Mouse (Mus musculus): Measurements from ENCODE around the gene Ctnnbip1.

The Ctnnbip1 gene

DNA sequence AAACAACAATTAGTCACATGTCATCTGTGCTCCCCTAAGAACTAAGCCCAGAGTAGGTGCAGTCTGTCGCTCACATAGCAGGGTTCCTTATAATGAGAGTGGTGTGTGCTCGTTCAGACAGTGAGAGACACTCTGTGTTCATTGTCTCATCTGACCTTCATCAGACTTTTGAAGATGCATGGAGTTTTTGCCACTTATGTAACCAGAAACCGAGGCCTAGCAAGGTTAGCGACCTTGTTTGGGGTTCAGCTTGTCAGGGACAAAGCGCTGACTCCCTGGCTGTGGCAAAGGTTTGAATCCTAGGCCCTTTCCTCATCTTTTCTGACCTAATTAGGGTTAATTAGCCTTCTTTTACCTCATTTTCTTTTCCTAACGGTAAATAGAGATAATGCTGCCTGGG, 5.9 kb downstream of the Ctnnbip1 start:
- DNase-seq, result no peak

DNA sequence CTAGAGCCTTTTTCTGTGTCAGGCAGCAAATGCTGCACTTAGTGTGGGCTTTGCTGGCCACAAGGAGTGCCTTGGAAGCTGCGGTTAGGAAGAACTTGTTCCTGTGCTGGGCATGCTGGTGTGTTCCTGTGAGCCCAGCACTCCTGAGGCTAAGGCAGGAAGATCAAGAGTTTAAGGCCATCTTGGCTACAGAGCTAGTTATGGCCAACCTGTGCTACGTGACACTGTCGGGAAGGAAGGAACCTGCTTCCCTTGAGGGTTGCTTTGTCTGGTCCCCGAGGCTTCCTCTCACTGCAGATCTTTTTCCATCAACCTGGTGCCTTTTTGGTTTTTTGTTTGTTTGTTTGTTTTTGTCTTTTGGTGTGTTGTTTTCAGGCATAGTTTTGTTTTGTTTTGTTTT, 7.1 kb downstream of the Ctnnbip1 start:
- DNase-seq, result no peak

- no peak for DNase-seq
Measured at GRCm38 (mm10) chr4:149525811-149526210, 7.8 kb downstream of the Ctnnbip1 start.

DNA sequence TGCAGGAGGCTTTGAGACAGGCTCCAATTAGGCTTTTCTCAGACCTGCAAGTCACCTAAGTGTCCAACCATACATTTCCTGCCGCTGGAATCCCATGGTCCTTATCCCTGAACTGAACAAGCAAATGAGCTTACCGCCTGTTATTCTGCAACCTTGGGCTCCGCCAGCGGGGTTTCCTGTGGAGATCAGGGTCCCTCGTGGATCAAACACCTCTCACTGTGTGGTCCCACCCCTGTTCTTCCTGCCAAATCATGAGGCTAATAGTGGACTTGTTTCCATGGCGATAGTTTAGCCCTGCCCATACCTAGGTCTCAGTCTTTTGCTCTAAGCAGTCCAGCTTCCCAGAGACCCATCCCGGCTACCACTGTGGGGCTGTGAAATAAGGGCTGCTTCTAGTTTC, 8.3 kb downstream of the Ctnnbip1 start:
- DNase-seq, result no peak

DNA sequence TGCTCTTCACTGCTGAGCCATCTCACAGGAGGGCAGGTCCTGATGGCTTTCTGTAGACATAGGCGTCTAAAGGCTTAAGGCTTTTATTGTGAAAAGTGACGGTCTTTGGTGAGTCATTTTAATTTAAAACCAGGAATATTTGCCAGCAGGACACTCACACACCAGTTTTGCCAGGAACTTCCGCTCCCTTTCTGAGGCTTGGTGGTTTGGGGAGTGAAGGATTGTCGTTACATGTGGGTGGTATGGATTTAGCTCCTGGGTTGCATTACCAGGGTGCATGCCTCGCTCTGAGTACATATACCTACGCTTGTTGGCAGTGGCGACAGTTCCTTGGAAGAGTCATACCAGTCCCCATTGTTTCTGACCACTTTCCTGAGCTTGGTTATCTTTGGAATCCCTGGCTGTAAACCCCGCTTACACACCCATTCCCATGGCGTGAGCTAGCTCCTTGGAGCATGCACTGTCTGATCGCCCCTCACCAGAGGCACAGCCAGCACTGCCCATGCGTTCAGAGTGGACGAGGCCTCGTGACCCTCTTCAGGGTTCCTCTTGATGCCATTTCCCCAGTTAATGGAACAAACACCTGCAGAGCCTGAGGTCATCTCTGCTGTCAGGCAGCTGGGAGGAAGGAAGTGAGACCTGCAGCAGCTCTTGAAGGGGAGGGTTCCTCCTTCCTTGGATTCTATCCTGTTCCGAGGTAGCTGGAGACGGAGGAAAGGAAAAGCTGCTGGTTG, 9.8 kb downstream of the Ctnnbip1 start:
- no peak for DNase-seq

- DNase-seq, result no peak
Measured at GRCm38 (mm10) chr4:149529691-149530090, 11.7 kb downstream of the Ctnnbip1 start.

DNA sequence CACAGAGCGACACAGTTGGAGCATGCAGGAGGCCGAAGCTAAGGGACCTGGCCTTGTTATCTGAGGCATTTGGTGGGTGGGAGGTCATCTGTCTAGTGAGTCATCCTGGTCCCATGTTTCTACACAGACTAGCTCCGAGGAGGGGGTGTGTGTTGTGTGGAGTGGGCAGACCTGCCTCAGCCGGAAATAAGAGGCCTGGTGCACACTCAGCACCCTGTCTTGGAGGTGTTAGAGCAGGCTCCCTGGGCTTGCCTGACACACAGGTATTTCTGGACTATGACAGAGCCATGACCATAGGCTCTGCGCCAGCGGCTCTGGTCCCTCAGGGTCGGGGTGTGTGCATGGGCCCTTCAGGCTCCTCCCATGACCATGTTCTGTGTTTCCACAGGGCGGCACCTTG, 21.4 kb downstream of the Ctnnbip1 start:
- DNase-seq, result no peak

GRCm38 (mm10) chr4:149541935-149542334, 23.9 kb downstream of the Ctnnbip1 start:
- DNase-seq, result no peak

DNA sequence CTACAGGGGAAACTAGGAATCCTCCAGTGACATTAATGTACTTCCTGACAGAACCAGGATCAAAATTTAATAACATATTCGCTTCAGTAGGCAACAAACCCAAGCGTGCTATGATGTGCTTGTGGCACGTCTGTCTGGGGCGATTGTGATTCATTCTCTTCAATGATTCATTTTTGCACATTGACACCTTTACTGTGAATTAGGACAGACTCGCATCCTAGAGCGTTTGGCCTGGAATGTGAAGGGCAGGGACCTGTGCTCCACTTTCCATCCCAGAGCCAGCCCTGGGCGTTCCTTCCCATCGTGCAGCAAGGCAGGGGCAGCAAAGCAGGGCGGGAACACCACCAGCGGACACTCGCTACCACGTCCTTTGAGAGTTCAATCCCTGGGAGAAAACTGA, 24.4 kb downstream of the Ctnnbip1 start:
- no peak for DNase-seq

GRCm38 (mm10) chr4:149542927-149543553, 25.0 kb downstream of the Ctnnbip1 start:
- DNase-seq, result peak; percentile 35 to 53

- no peak for DNase-seq
Measured at GRCm38 (mm10) chr4:149544892-149545291, 26.9 kb downstream of the Ctnnbip1 start.

DNA sequence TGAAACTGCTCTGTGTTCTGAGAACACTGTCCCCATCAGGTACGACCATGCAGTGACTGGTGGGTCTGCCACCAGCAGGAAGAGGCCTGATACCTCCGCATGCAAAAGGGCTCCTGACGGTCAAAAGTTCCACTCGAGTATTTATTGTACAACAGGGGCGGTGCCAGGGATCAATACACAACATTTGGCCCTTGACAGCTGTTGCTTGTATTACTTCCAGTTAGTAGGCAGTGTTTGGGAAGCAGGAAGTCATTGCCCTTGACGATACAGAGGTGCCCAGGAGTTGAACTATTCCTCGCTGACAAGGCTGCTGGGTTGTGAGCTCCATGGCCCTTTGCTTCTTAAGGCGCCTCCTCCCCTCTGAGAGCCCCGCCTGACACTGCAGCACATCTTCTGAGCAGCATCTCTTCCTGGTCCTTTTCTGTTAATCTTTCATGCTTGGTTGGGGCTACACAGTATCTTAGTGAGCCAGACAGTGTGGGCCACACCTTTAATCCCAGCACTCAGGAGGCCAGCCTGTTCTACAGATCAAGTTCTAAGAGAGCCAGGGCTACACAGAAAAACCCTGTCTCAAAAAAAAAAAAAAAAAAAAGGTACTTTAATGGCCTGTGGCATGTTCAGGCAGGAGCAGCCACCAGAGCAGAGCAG, 28.9 kb downstream of the Ctnnbip1 start:
- no peak for DNase-seq

- DNase-seq, result no peak
Measured at GRCm38 (mm10) chr4:149547523-149547922, 29.5 kb downstream of the Ctnnbip1 start.

DNA sequence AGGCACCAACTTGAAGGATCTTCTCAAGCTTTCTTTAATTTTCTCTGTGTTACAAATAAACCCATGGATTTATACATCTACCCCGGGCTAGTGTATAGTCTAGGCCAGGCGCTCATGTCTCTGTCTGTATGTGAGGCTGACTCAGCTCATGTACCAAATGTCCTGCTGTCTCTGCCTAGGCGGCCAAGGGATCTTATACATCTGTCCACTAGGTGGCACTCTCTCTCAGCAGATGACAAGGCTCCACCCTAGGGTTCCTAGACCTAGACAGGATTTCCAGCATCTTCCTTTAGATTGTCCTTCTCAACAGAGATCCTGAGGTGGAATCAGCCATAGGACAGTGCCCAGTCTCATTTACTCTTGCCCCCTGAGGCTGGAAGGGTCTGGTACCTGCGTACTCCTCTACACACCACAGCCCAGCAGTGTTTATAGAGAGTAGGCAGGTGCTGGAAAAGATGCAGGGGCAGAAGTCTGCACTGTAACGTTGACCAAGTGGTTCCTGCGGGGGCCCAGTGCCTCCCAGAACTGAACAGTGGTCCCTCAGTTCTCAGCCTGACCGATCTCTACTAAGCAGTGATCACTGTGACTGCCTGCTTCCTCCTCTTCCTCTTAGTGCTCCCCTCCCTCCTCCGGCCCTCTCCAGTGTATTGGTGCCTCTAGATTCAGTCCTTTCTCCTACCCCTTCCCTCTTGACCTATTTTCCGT, 31.3 kb downstream of the Ctnnbip1 start:
- DNase-seq, result peak in 1 of 2 experiments; percentile 34

- no peak for DNase-seq
Measured at GRCm38 (mm10) chr4:149550866-149551265, 32.8 kb downstream of the Ctnnbip1 start.

- no peak for DNase-seq
Measured at GRCm38 (mm10) chr4:149551696-149552095, 33.7 kb downstream of the Ctnnbip1 start.

GRCm38 (mm10) chr4:149553834-149554233, 35.8 kb downstream of the Ctnnbip1 start:
- DNase-seq, result no peak

GRCm38 (mm10) chr4:149556111-149556510, 38.1 kb downstream of the Ctnnbip1 start:
- DNase-seq, result no peak

DNA sequence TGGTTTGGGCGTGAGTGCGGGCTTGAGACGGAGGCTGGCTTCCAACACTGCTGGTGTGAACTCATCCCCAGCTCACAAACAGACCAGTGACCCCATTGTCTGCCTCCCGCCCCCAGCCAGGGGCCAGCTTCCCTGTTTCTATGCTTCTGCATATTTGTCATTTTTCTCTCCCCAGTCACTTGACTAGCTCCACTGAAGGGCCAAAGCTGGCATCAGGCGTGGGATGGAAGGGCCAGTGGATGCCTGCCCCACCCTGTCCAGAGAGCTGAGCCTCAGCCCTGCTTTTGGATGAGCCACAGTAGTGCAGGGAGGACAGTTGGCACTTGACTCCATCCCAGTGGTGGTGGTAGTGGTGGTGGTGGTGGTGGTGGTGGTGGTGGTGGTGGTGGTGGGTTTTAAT, 39.9 kb downstream of the Ctnnbip1 start:
- DNase-seq, result no peak

- DNase-seq, result no peak
Measured at GRCm38 (mm10) chr4:149558389-149558788, 40.4 kb downstream of the Ctnnbip1 start.

GRCm38 (mm10) chr4:149561392-149561791, 43.4 kb downstream of the Ctnnbip1 start:
- no peak for DNase-seq

DNA sequence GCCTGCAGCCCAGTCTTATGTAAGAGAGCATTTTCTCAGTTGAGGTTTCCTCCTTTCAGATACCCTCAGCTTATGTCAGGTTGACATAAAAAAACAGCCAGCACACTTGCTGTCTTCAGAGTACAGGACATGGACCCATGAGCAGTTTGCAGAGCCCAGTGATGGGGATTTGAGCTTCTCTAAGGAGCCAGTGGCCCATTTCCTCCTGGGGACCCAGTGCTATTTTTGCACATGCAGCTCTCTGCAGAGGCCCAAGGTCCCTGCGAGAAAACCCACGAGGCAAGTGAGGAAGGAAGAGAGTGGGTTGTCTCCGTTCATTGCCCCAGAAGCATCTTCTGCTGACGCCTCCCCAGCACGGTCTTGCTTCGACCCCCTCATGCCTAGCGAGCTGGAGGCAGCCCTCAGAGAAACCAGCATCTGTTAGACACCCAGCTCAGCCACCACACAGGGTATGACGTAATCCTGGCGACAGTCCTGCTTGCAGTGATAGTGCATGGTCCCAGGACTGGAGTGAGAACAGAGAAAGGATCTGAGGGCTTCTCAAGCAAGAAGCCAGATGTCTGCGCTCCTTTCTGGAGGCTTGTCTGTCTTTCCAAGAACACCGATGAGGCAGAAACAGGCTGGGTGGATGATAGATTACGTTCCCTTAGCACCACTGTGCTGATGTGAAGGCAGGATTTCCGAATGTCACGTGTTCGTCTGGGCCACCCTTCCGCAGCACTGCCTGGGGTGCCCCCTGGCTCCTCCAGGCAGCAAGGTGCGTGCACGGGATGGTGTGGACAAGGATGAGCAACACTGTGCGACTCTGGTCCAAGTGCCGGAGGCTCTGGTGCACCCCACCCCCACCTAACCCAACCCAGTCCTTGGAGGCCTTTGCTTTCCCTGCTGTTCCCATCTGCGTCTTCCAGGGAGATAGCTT, 44.2 kb downstream of the Ctnnbip1 start:
- no peak for DNase-seq
